Mouse (Mus musculus) thymus, postnatal 0 days (tissue): ENCODE results near the gene Il4i1. TPM values are rescaled to one million over a fixed set of nuclear protein-coding genes. Genes with fewer than 3 reads are reported as not detected.

Source experiments
- microRNA counts: library from miRNA; unstranded; fragments of <30 nt; microRNA quantifications from one replicate; lab custom pipeline; 2015
- microRNA-seq: library from miRNA; unstranded; fragments of <30 nt; microRNA quantifications from one replicate; pipeline ENCODE4, GENCODE M21; 2016; ENCODE audit warnings: borderline number of aligned reads
- polyA plus RNA-seq: library from polyadenylated mRNA; unstranded; fragments of >200 nt; fragmentation: Nextera tagmentation; extraction: Ambion mirVana; gene quantifications from 2 replicates; pipeline ENCODE4 v1.2.1, GENCODE M21; 2015

Gene Il4i1
- polyA plus RNA-seq, 1 experiment from 2014 or later: 23.6 TPM

MicroRNA genes within 50 kb of the gene (microRNA counts, 519-probe panel; counts per million panel counts)
- 473 counts per million, percentile 71 among the panel's probes with 10 or more counts for microRNA mmu-miR-707 (lab: Ali Mortazavi, UCI)

Small RNAs within 50 kb of the gene (microRNA-seq; reads per million reads assigned to microRNA genes)
- not detected for gene Mir707

Other genes starting within 250 kb of the Il4i1 start
- 11.1 and 11.3 TPM in 2 replicates for gene Napsa, start 244.0 kb upstream of the Il4i1 start, polyA plus RNA-seq
- 0.03 TPM in 1 of 2 replicates, not detected in the other for gene Kcnc3, start 225.7 kb upstream of the Il4i1 start, polyA plus RNA-seq
- 0.66 and 1.0 TPM in 2 replicates for gene Myh14, start 145.5 kb upstream of the Il4i1 start, polyA plus RNA-seq
- not detected in 2 replicates for gene Izumo2, start 107.6 kb upstream of the Il4i1 start, polyA plus RNA-seq
- gene Vrk3, start 68.0 kb upstream of the Il4i1 start, polyA plus RNA-seq: 63.7 and 66.8 TPM in 2 replicates
- 0.82 and 1.7 TPM in 2 replicates for gene Zfp473, start 65.3 kb upstream of the Il4i1 start, polyA plus RNA-seq
- 88.1 and 109 TPM in 2 replicates for gene Nup62, start 299 bp upstream of the Il4i1 start, polyA plus RNA-seq
- 3.4 and 3.7 TPM in 2 replicates for gene Atf5, start 271 bp downstream of the Il4i1 start, polyA plus RNA-seq
- 47.3 and 49.2 TPM in 2 replicates for gene Akt1s1, start 32.6 kb downstream of the Il4i1 start, polyA plus RNA-seq
- gene Tbc1d17, start 32.7 kb downstream of the Il4i1 start, polyA plus RNA-seq: 56.5 and 60.3 TPM in 2 replicates
- gene Pnkp, start 40.8 kb downstream of the Il4i1 start, polyA plus RNA-seq: 61.8 and 63.4 TPM in 2 replicates
- gene Ptov1, start 53.4 kb downstream of the Il4i1 start, polyA plus RNA-seq: 147 and 158 TPM in 2 replicates
- gene Med25, start 76.3 kb downstream of the Il4i1 start, polyA plus RNA-seq: 59.0 and 60.0 TPM in 2 replicates
- gene Fuz, start 79.7 kb downstream of the Il4i1 start, polyA plus RNA-seq: 13.2 and 13.8 TPM in 2 replicates
- gene Ap2a1, start 113.1 kb downstream of the Il4i1 start, polyA plus RNA-seq: 34.5 and 37.5 TPM in 2 replicates
- gene Tsks, start 126.8 kb downstream of the Il4i1 start, polyA plus RNA-seq: 0.23 and 0.25 TPM in 2 replicates
- 1.2 and 2.0 TPM in 2 replicates for gene Cpt1c, start 158.5 kb downstream of the Il4i1 start, polyA plus RNA-seq
- gene Prmt1, start 170.2 kb downstream of the Il4i1 start, polyA plus RNA-seq: 364 and 365 TPM in 2 replicates
- gene Irf3, start 181.3 kb downstream of the Il4i1 start, polyA plus RNA-seq: 138 and 145 TPM in 2 replicates
- gene Bcl2l12, start 182.3 kb downstream of the Il4i1 start, polyA plus RNA-seq: 66.6 and 68.8 TPM in 2 replicates
- 19.6 and 20.1 TPM in 2 replicates for gene Scaf1, start 200.0 kb downstream of the Il4i1 start, polyA plus RNA-seq
- gene Rras, start 201.6 kb downstream of the Il4i1 start, polyA plus RNA-seq: 35.8 and 37.0 TPM in 2 replicates
- gene Prr12, start 236.5 kb downstream of the Il4i1 start, polyA plus RNA-seq: 7.6 and 9.0 TPM in 2 replicates
- 84.4 and 86.3 TPM in 2 replicates for gene Nosip, start 246.0 kb downstream of the Il4i1 start, polyA plus RNA-seq
- 9.9 and 10.0 TPM in 2 replicates for gene Prrg2, start 246.3 kb downstream of the Il4i1 start, polyA plus RNA-seq